Mouse (Mus musculus): ENCODE results near the gene Rps3. TPM values are rescaled to one million over a fixed set of nuclear protein-coding genes. Genes with fewer than 3 reads are reported as not detected.
A peak's percentile ranks its signal among the peaks of the same experiment; 100 is the strongest.

Gene Rps3
- polyA plus RNA-seq, 2 experiments: 661 to 811 TPM

- TF ChIP-seq EP300 (IDR thresholded peaks at IDR 0.05; ENCODE audit: low read depth): no peak
- no peak for TF ChIP-seq CTCF (IDR thresholded peaks at IDR 0.05; ENCODE audit: low read depth)
- H3K36me3 ChIP-seq (replicated peaks; ENCODE audit: control insufficient read depth, insufficient read depth, low read depth): no peaks in the 10 kb centered on the region
- H3K27ac ChIP-seq: no peak overlapping the region
- no peak overlapping the region for H3K4me3 ChIP-seq (ENCODE audit: insufficient read depth in 1 of 2, low read depth in 2 of 2, low read length in 2 of 2)
- H3K4me2 ChIP-seq (ENCODE audit: low read depth): no peak overlapping the region
- H3K9me3 ChIP-seq (ENCODE audit: control insufficient read depth, low read length): no peaks in the 10 kb centered on the region
- no peaks in the 10 kb centered on the region for H3K4me1 ChIP-seq (replicated peaks; ENCODE audit: control insufficient read depth in 2 of 2, insufficient read depth in 2 of 2, low read length in 1 of 2)
- WGBS (ENCODE audit: insufficient replicate concordance): 47% methylated on average over 4 of the region's 4 CpGs
- DNase-seq (ENCODE audit: low read depth in 3 of 3, low spot score in 3 of 3): no peak
- H3K27me3 ChIP-seq (ENCODE audit: control insufficient read depth, insufficient read depth, low read length): no peaks in the 10 kb centered on the region
- ATAC-seq (ENCODE audit: insufficient read depth): no peak
- H3K9ac ChIP-seq (replicated peaks): no peak overlapping the region
Observed at GRCm38 (mm10) chr7:99454044-99454443, 29.5 kb downstream of the Rps3 start.

- no peak overlapping the region for H3K27ac ChIP-seq
Observed at GRCm38 (mm10) chr7:99452859-99453258, 30.7 kb downstream of the Rps3 start.

GRCm38 (mm10) chr7:99450703-99451102, 32.8 kb downstream of the Rps3 start:
- Histone ChIP-seq H3K4me3 (ENCODE audit: insufficient read depth in 1 of 2, low read depth in 2 of 2, low read length in 2 of 2) (no peak overlapping the region), H3K4me1 (replicated peaks; ENCODE audit: control insufficient read depth in 2 of 2, insufficient read depth in 2 of 2, low read length in 1 of 2) (no peaks in the 10 kb centered on the region), H3K27ac (no peak overlapping the region), H3K27me3 (ENCODE audit: control insufficient read depth, insufficient read depth, low read length) (no peaks in the 10 kb centered on the region), H3K36me3 (replicated peaks; ENCODE audit: control insufficient read depth, insufficient read depth, low read depth) (no peaks in the 10 kb centered on the region), H3K4me2 (ENCODE audit: low read depth) (no peak overlapping the region), H3K9me3 (ENCODE audit: control insufficient read depth, low read length) (no peaks in the 10 kb centered on the region), H3K9ac (replicated peaks) (no peak overlapping the region)
- ATAC-seq (ENCODE audit: insufficient read depth): no peak
- peak; percentile 45 to 54 (median 46) for DNase-seq (ENCODE audit: low read depth in 3 of 3, low spot score in 3 of 3)
- 0% methylated on average over 3 of the region's 3 CpGs for WGBS (ENCODE audit: insufficient replicate concordance)
- TF ChIP-seq CTCF (IDR thresholded peaks at IDR 0.05; ENCODE audit: low read depth) (peak; percentile 93), EP300 (IDR thresholded peaks at IDR 0.05; ENCODE audit: low read depth) (no peak)

More at GRCm38 (mm10) chr7:99452859-99453258, 30.7 kb downstream of the Rps3 start:
- no peak for TF ChIP-seq CTCF (IDR thresholded peaks at IDR 0.05; ENCODE audit: low read depth)
- no peak for TF ChIP-seq EP300 (IDR thresholded peaks at IDR 0.05; ENCODE audit: low read depth)
- no peak overlapping the region for H3K4me2 ChIP-seq (ENCODE audit: low read depth)
- no peaks in the 10 kb centered on the region for H3K36me3 ChIP-seq (replicated peaks; ENCODE audit: control insufficient read depth, insufficient read depth, low read depth)
- H3K27me3 ChIP-seq (ENCODE audit: control insufficient read depth, insufficient read depth, low read length): no peaks in the 10 kb centered on the region
- no peaks in the 10 kb centered on the region for H3K9me3 ChIP-seq (ENCODE audit: control insufficient read depth, low read length)
- no peak overlapping the region for H3K4me3 ChIP-seq (ENCODE audit: insufficient read depth in 1 of 2, low read depth in 2 of 2, low read length in 2 of 2)
- no peaks in the 10 kb centered on the region for H3K4me1 ChIP-seq (replicated peaks; ENCODE audit: control insufficient read depth in 2 of 2, insufficient read depth in 2 of 2, low read length in 1 of 2)
- ATAC-seq (ENCODE audit: insufficient read depth) (no peak), DNase-seq (ENCODE audit: low read depth in 3 of 3, low spot score in 3 of 3) (no peak)
- WGBS (ENCODE audit: insufficient replicate concordance): 49% methylated on average over 7 of the region's 7 CpGs
- no peak overlapping the region for H3K9ac ChIP-seq (replicated peaks)

GRCm38 (mm10) chr7:99449751-99450150, 33.8 kb downstream of the Rps3 start:
- H3K27ac ChIP-seq: no peak overlapping the region
- H3K9me3 ChIP-seq (ENCODE audit: control insufficient read depth, low read length): no peaks in the 10 kb centered on the region
- TF ChIP-seq CTCF (IDR thresholded peaks at IDR 0.05; ENCODE audit: low read depth): no peak
- no peak for TF ChIP-seq EP300 (IDR thresholded peaks at IDR 0.05; ENCODE audit: low read depth)
- no peak for ATAC-seq (ENCODE audit: insufficient read depth)
- no peak overlapping the region for H3K4me2 ChIP-seq (ENCODE audit: low read depth)
- WGBS (ENCODE audit: insufficient replicate concordance): 46% methylated on average over 3 of the region's 3 CpGs
- H3K27me3 ChIP-seq (ENCODE audit: control insufficient read depth, insufficient read depth, low read length): no peaks in the 10 kb centered on the region
- no peaks in the 10 kb centered on the region for H3K4me1 ChIP-seq (replicated peaks; ENCODE audit: control insufficient read depth in 2 of 2, insufficient read depth in 2 of 2, low read length in 1 of 2)
- no peak for DNase-seq (ENCODE audit: low read depth in 3 of 3, low spot score in 3 of 3)
- H3K36me3 ChIP-seq (replicated peaks; ENCODE audit: control insufficient read depth, insufficient read depth, low read depth): no peaks in the 10 kb centered on the region
- H3K9ac ChIP-seq (replicated peaks): no peak overlapping the region
- H3K4me3 ChIP-seq (ENCODE audit: insufficient read depth in 1 of 2, low read depth in 2 of 2, low read length in 2 of 2): no peak overlapping the region

- Histone ChIP-seq H3K9me3 (ENCODE audit: control insufficient read depth, low read length) (no peaks in the 10 kb centered on the region), H3K36me3 (replicated peaks; ENCODE audit: control insufficient read depth, insufficient read depth, low read depth) (no peaks in the 10 kb centered on the region), H3K4me3 (ENCODE audit: insufficient read depth in 1 of 2, low read depth in 2 of 2, low read length in 2 of 2) (no peak overlapping the region), H3K4me1 (replicated peaks; ENCODE audit: control insufficient read depth in 2 of 2, insufficient read depth in 2 of 2, low read length in 1 of 2) (no peaks in the 10 kb centered on the region), H3K9ac (replicated peaks) (no peak overlapping the region), H3K27ac (no peak overlapping the region), H3K27me3 (ENCODE audit: control insufficient read depth, insufficient read depth, low read length) (no peaks in the 10 kb centered on the region), H3K4me2 (ENCODE audit: low read depth) (no peak overlapping the region)
- TF ChIP-seq EP300 (IDR thresholded peaks at IDR 0.05; ENCODE audit: low read depth) (no peak), CTCF (IDR thresholded peaks at IDR 0.05; ENCODE audit: low read depth) (no peak)
- no peak for DNase-seq (ENCODE audit: low read depth in 3 of 3, low spot score in 3 of 3)
- 16% methylated on average over 8 of the region's 8 CpGs for WGBS (ENCODE audit: insufficient replicate concordance)
- no peak for ATAC-seq (ENCODE audit: insufficient read depth)
Observed at GRCm38 (mm10) chr7:99449063-99449462, 34.5 kb downstream of the Rps3 start.

All from liver, embryonic 14.5 days (tissue).